Mouse (Mus musculus) lung, postnatal 0 days (tissue): ENCODE results near the gene Thnsl2.

ENCODE experiments used
- CTCF ChIP-seq: IDR thresholded peaks from 2 replicates; pipeline ENCODE4 v1.5.1; 2016; ENCODE audit warnings: antibody characterized with exemption, mild to moderate bottlenecking
- EP300 ChIP-seq: IDR thresholded peaks from 2 replicates; pipeline ENCODE4 v1.6.1; 2016; ENCODE audit warnings: antibody characterized with exemption, mild to moderate bottlenecking, control low read depth

GRCm38 (mm10) chr6:71151098-71151497 is 6.9 kb upstream of the Thnsl2 start:
- TF ChIP-seq CTCF = no peak
- TF ChIP-seq EP300 = no peak
